Mouse (Mus musculus): Measurements from ENCODE around the gene Ptrh1. TPM values are rescaled to one million over a fixed set of nuclear protein-coding genes. Genes with fewer than 3 reads are reported as not detected.

Ptrh1 gene
- 5.9 and 6.1 TPM in 2 replicates for polyA plus RNA-seq (2015; fragmentation: Nextera tagmentation; extraction: Ambion mirVana)

GRCm38 (mm10) chr2:32775359-32776074 lies at the start of gene Ptrh1, which contains the start of gene Ttc16:
Gene Ptrh1, plus strand, starts transcription at chr2:32775786.
Gene Ttc16, minus strand, starts transcription at chr2:32775633.
- Histone ChIP-seq H3K27me3 (replicated peaks) (no peaks in the 10 kb centered on the region), H3K9me3 (no peaks in the 10 kb centered on the region), H3K9ac (peak within 1 kb of the TSS; percentile 52), H3K4me2 (peak within 1 kb of the TSS; percentile 81), H3K27ac (peak within 1 kb of the TSS; percentile 80), H3K36me3 (replicated peaks) (no peaks in the 10 kb centered on the region), H3K4me1 (peaks cover 13% of the 10 kb centered on the region), H3K4me3 (peak within 1 kb of the TSS; percentile 81)
- under 1% methylated on average over 46 of the region's 46 CpGs for WGBS
- peak; percentile 98 for ATAC-seq (replicated peaks)

GRCm38 (mm10) chr2:32727435-32727834 lies 48.2 kb upstream of the Ptrh1 start:
- peak; percentile 94 for ATAC-seq (replicated peaks)
- Histone ChIP-seq H3K9me3 (no peaks in the 10 kb centered on the region), H3K4me3 (peak overlapping the region; percentile 35), H3K36me3 (replicated peaks) (no peaks in the 10 kb centered on the region), H3K27me3 (replicated peaks) (no peaks in the 10 kb centered on the region), H3K9ac (peak overlapping the region; percentile 16), H3K27ac (peak overlapping the region; percentile 40; the same call in 1 of the 2 replicates), H3K4me1 (peaks cover 7% of the 10 kb centered on the region; the same call in 1 of the 2 replicates), H3K4me2 (peak overlapping the region; percentile 62)
- under 1% methylated on average over 16 of the region's 16 CpGs for WGBS

GRCm38 (mm10) chr2:32728463-32728862 lies 47.1 kb upstream of the Ptrh1 start:
- Histone ChIP-seq H3K36me3 (replicated peaks) (no peaks in the 10 kb centered on the region), H3K27me3 (replicated peaks) (no peaks in the 10 kb centered on the region), H3K4me2 (no peak overlapping the region), H3K4me1 (peaks cover 7% of the 10 kb centered on the region; the same call in 1 of the 2 replicates), H3K27ac (no peak overlapping the region), H3K4me3 (no peak overlapping the region), H3K9me3 (no peaks in the 10 kb centered on the region), H3K9ac (no peak overlapping the region)
- no peak for ATAC-seq (replicated peaks)
- 59% methylated on average over 7 of the region's 7 CpGs for WGBS

- WGBS = 81% methylated on average over 4 of the region's 4 CpGs
- Histone ChIP-seq H3K27ac (no peak overlapping the region), H3K4me1 (peaks cover 7% of the 10 kb centered on the region; the same call in 1 of the 2 replicates), H3K4me2 (no peak overlapping the region), H3K9me3 (no peaks in the 10 kb centered on the region), H3K4me3 (no peak overlapping the region), H3K9ac (no peak overlapping the region), H3K36me3 (replicated peaks) (no peaks in the 10 kb centered on the region), H3K27me3 (replicated peaks) (no peaks in the 10 kb centered on the region)
- no peak for ATAC-seq (replicated peaks)
Measured at GRCm38 (mm10) chr2:32729547-32729946, 46.0 kb upstream of the Ptrh1 start.

- WGBS = 60% methylated on average over 11 of the region's 11 CpGs
Measured at GRCm38 (mm10) chr2:32730854-32731253, 44.7 kb upstream of the Ptrh1 start.

GRCm38 (mm10) chr2:32731911-32732310 lies 43.7 kb upstream of the Ptrh1 start:
- Histone ChIP-seq H3K27me3 (replicated peaks) (no peaks in the 10 kb centered on the region), H3K9me3 (no peaks in the 10 kb centered on the region), H3K36me3 (replicated peaks) (no peaks in the 10 kb centered on the region), H3K4me1 (peaks cover 7% of the 10 kb centered on the region; the same call in 1 of the 2 replicates), H3K4me3 (no peak overlapping the region), H3K4me2 (no peak overlapping the region), H3K9ac (no peak overlapping the region), H3K27ac (no peak overlapping the region)
- 72% methylated on average over 4 of the region's 4 CpGs for WGBS
- ATAC-seq (replicated peaks) = no peak

More at GRCm38 (mm10) chr2:32730854-32731253, 44.7 kb upstream of the Ptrh1 start:
- Histone ChIP-seq H3K9ac (no peak overlapping the region), H3K27me3 (replicated peaks) (no peaks in the 10 kb centered on the region), H3K27ac (no peak overlapping the region), H3K4me3 (no peak overlapping the region), H3K4me2 (no peak overlapping the region), H3K4me1 (peaks cover 7% of the 10 kb centered on the region; the same call in 1 of the 2 replicates), H3K36me3 (replicated peaks) (no peaks in the 10 kb centered on the region), H3K9me3 (no peaks in the 10 kb centered on the region)
- ATAC-seq (replicated peaks) = no peak

- 79% methylated on average over 6 of the region's 6 CpGs for WGBS
- no peak overlapping the region for H3K27ac ChIP-seq
Measured at GRCm38 (mm10) chr2:32732695-32733094, 42.9 kb upstream of the Ptrh1 start.

GRCm38 (mm10) chr2:32734480-32734879 lies 41.1 kb upstream of the Ptrh1 start:
- no peak overlapping the region for H3K27ac ChIP-seq
- no peak overlapping the region for H3K4me2 ChIP-seq
- no peaks in the 10 kb centered on the region for H3K27me3 ChIP-seq (replicated peaks)
- no peak for ATAC-seq (replicated peaks)
- H3K4me3 ChIP-seq = no peak overlapping the region
- no peaks in the 10 kb centered on the region for H3K4me1 ChIP-seq
- no peaks in the 10 kb centered on the region for H3K9me3 ChIP-seq
- no peak overlapping the region for H3K9ac ChIP-seq
- H3K36me3 ChIP-seq (replicated peaks) = no peaks in the 10 kb centered on the region
- WGBS = 33% methylated on average over 4 of the region's 4 CpGs

More at GRCm38 (mm10) chr2:32732695-32733094, 42.9 kb upstream of the Ptrh1 start:
- no peak overlapping the region for H3K4me2 ChIP-seq
- ATAC-seq (replicated peaks) = no peak
- no peaks in the 10 kb centered on the region for H3K4me1 ChIP-seq
- H3K9me3 ChIP-seq = no peaks in the 10 kb centered on the region
- H3K36me3 ChIP-seq (replicated peaks) = no peaks in the 10 kb centered on the region
- no peak overlapping the region for H3K9ac ChIP-seq
- H3K4me3 ChIP-seq = no peak overlapping the region
- no peaks in the 10 kb centered on the region for H3K27me3 ChIP-seq (replicated peaks)

GRCm38 (mm10) chr2:32734933-32735332 lies 40.7 kb upstream of the Ptrh1 start:
- H3K4me3 ChIP-seq = no peak overlapping the region
- no peaks in the 10 kb centered on the region for H3K9me3 ChIP-seq
- peaks cover 3% of the 10 kb centered on the region for H3K4me1 ChIP-seq
- no peak overlapping the region for H3K4me2 ChIP-seq
- ATAC-seq (replicated peaks) = no peak
- no peak overlapping the region for H3K9ac ChIP-seq
- H3K27ac ChIP-seq = no peak overlapping the region
- 51% methylated on average over 4 of the region's 4 CpGs for WGBS
- no peaks in the 10 kb centered on the region for H3K36me3 ChIP-seq (replicated peaks)
- no peaks in the 10 kb centered on the region for H3K27me3 ChIP-seq (replicated peaks)

GRCm38 (mm10) chr2:32736306-32736829 lies 39.2 kb upstream of the Ptrh1 start:
- no peaks in the 10 kb centered on the region for H3K9me3 ChIP-seq
- no peaks in the 10 kb centered on the region for H3K27me3 ChIP-seq (replicated peaks)
- no peak overlapping the region for H3K27ac ChIP-seq
- peaks cover 10% of the 10 kb centered on the region for H3K4me1 ChIP-seq
- ATAC-seq (replicated peaks) = no peak
- no peak overlapping the region for H3K9ac ChIP-seq
- H3K36me3 ChIP-seq (replicated peaks) = no peaks in the 10 kb centered on the region
- H3K4me2 ChIP-seq = no peak overlapping the region
- no peak overlapping the region for H3K4me3 ChIP-seq
- WGBS = 43% methylated on average over 3 of the region's 3 CpGs

GRCm38 (mm10) chr2:32737008-32737407 lies 38.6 kb upstream of the Ptrh1 start:
- Histone ChIP-seq H3K4me1 (peaks cover 10% of the 10 kb centered on the region), H3K9me3 (no peaks in the 10 kb centered on the region), H3K9ac (no peak overlapping the region), H3K36me3 (replicated peaks) (no peaks in the 10 kb centered on the region), H3K4me2 (no peak overlapping the region), H3K4me3 (no peak overlapping the region), H3K27ac (no peak overlapping the region), H3K27me3 (replicated peaks) (no peaks in the 10 kb centered on the region)
- no peak for ATAC-seq (replicated peaks)
- WGBS = 44% methylated on average over 6 of the region's 6 CpGs

GRCm38 (mm10) chr2:32739311-32739710 lies 36.3 kb upstream of the Ptrh1 start:
- no peak for ATAC-seq (replicated peaks)
- H3K9ac ChIP-seq = no peak overlapping the region
- no peaks in the 10 kb centered on the region for H3K36me3 ChIP-seq (replicated peaks)
- no peak overlapping the region for H3K4me2 ChIP-seq
- H3K4me1 ChIP-seq = peaks cover 28% of the 10 kb centered on the region
- no peak overlapping the region for H3K4me3 ChIP-seq
- H3K27ac ChIP-seq = no peak overlapping the region
- no peaks in the 10 kb centered on the region for H3K27me3 ChIP-seq (replicated peaks)
- H3K9me3 ChIP-seq = no peaks in the 10 kb centered on the region
- WGBS = 76% methylated on average over 4 of the region's 4 CpGs
